Mouse (Mus musculus): Measurements from ENCODE around the gene Vrtn. TPM values are rescaled to one million over a fixed set of nuclear protein-coding genes. Genes with fewer than 3 reads are reported as not detected.

The Vrtn gene
- polyA plus RNA-seq (2012; rRNA removed): 0.17 TPM in 1 of 2 replicates, not detected in the other

GRCm38 (mm10) chr12:84640654-84641053, at the start of gene Vrtn:
Vrtn (plus strand) TSS chr12:84641019.
- Histone ChIP-seq H3K4me3 (ENCODE audit: insufficient read depth, low read length) (no peak within 1 kb of the TSS), H3K4me1 (ENCODE audit: control insufficient read depth, insufficient read depth, low read length) (no peaks in the 10 kb centered on the region), H3K27ac (ENCODE audit: insufficient read depth, low read length) (no peak within 1 kb of the TSS)
- no peak for TF ChIP-seq CTCF (IDR thresholded peaks at IDR 0.05; ENCODE audit: extremely low read depth, insufficient read depth, low read length)
- TF ChIP-seq POLR2A (IDR thresholded peaks at IDR 0.05; ENCODE audit: extremely low read depth, insufficient read depth, low read length): no peak

- Histone ChIP-seq H3K27ac (ENCODE audit: insufficient read depth, low read length) (no peak overlapping the region), H3K4me1 (ENCODE audit: control insufficient read depth, insufficient read depth, low read length) (no peaks in the 10 kb centered on the region), H3K4me3 (ENCODE audit: insufficient read depth, low read length) (no peak overlapping the region)
- TF ChIP-seq CTCF (IDR thresholded peaks at IDR 0.05; ENCODE audit: extremely low read depth, insufficient read depth, low read length) (no peak), POLR2A (IDR thresholded peaks at IDR 0.05; ENCODE audit: extremely low read depth, insufficient read depth, low read length) (no peak)
Observed at GRCm38 (mm10) chr12:84598324-84598723, 42.5 kb upstream of the Vrtn start.

GRCm38 (mm10) chr12:84604001-84604400, 36.8 kb upstream of the Vrtn start:
- Histone ChIP-seq H3K4me1 (ENCODE audit: control insufficient read depth, insufficient read depth, low read length) (no peaks in the 10 kb centered on the region), H3K4me3 (ENCODE audit: insufficient read depth, low read length) (no peak overlapping the region), H3K27ac (ENCODE audit: insufficient read depth, low read length) (no peak overlapping the region)
- no peak for TF ChIP-seq CTCF (IDR thresholded peaks at IDR 0.05; ENCODE audit: extremely low read depth, insufficient read depth, low read length)
- TF ChIP-seq POLR2A (IDR thresholded peaks at IDR 0.05; ENCODE audit: extremely low read depth, insufficient read depth, low read length): no peak

GRCm38 (mm10) chr12:84605860-84606259, 35.0 kb upstream of the Vrtn start:
- Histone ChIP-seq H3K4me1 (ENCODE audit: control insufficient read depth, insufficient read depth, low read length) (no peaks in the 10 kb centered on the region), H3K27ac (ENCODE audit: insufficient read depth, low read length) (no peak overlapping the region), H3K4me3 (ENCODE audit: insufficient read depth, low read length) (no peak overlapping the region)
- TF ChIP-seq CTCF (IDR thresholded peaks at IDR 0.05; ENCODE audit: extremely low read depth, insufficient read depth, low read length) (peak; percentile 39), POLR2A (IDR thresholded peaks at IDR 0.05; ENCODE audit: extremely low read depth, insufficient read depth, low read length) (no peak)

- Histone ChIP-seq H3K4me1 (ENCODE audit: control insufficient read depth, insufficient read depth, low read length) (peaks cover 3% of the 10 kb centered on the region), H3K27ac (ENCODE audit: insufficient read depth, low read length) (no peak overlapping the region), H3K4me3 (ENCODE audit: insufficient read depth, low read length) (no peak overlapping the region)
- TF ChIP-seq CTCF (IDR thresholded peaks at IDR 0.05; ENCODE audit: extremely low read depth, insufficient read depth, low read length): no peak
- no peak for TF ChIP-seq POLR2A (IDR thresholded peaks at IDR 0.05; ENCODE audit: extremely low read depth, insufficient read depth, low read length)
Observed at GRCm38 (mm10) chr12:84611718-84612117, 29.1 kb upstream of the Vrtn start.

- H3K27ac ChIP-seq (ENCODE audit: insufficient read depth, low read length): no peak overlapping the region
- H3K4me3 ChIP-seq (ENCODE audit: insufficient read depth, low read length): no peak overlapping the region
- TF ChIP-seq POLR2A (IDR thresholded peaks at IDR 0.05; ENCODE audit: extremely low read depth, insufficient read depth, low read length): no peak
- no peak for TF ChIP-seq CTCF (IDR thresholded peaks at IDR 0.05; ENCODE audit: extremely low read depth, insufficient read depth, low read length)
- H3K4me1 ChIP-seq (ENCODE audit: control insufficient read depth, insufficient read depth, low read length): peaks cover 3% of the 10 kb centered on the region
Observed at GRCm38 (mm10) chr12:84612518-84612917, 28.3 kb upstream of the Vrtn start.

GRCm38 (mm10) chr12:84614001-84614400, 26.8 kb upstream of the Vrtn start:
- Histone ChIP-seq H3K4me1 (ENCODE audit: control insufficient read depth, insufficient read depth, low read length) (peaks cover 3% of the 10 kb centered on the region), H3K27ac (ENCODE audit: insufficient read depth, low read length) (no peak overlapping the region), H3K4me3 (ENCODE audit: insufficient read depth, low read length) (no peak overlapping the region)
- no peak for TF ChIP-seq POLR2A (IDR thresholded peaks at IDR 0.05; ENCODE audit: extremely low read depth, insufficient read depth, low read length)
- no peak for TF ChIP-seq CTCF (IDR thresholded peaks at IDR 0.05; ENCODE audit: extremely low read depth, insufficient read depth, low read length)

- Histone ChIP-seq H3K4me3 (ENCODE audit: insufficient read depth, low read length) (no peak overlapping the region), H3K27ac (ENCODE audit: insufficient read depth, low read length) (no peak overlapping the region), H3K4me1 (ENCODE audit: control insufficient read depth, insufficient read depth, low read length) (peaks cover 3% of the 10 kb centered on the region)
- TF ChIP-seq POLR2A (IDR thresholded peaks at IDR 0.05; ENCODE audit: extremely low read depth, insufficient read depth, low read length): no peak
- TF ChIP-seq CTCF (IDR thresholded peaks at IDR 0.05; ENCODE audit: extremely low read depth, insufficient read depth, low read length): no peak
Observed at GRCm38 (mm10) chr12:84614524-84614923, 26.3 kb upstream of the Vrtn start.

- no peak within 1 kb of the TSS for H3K27ac ChIP-seq (ENCODE audit: insufficient read depth, low read length)
- TF ChIP-seq POLR2A (IDR thresholded peaks at IDR 0.05; ENCODE audit: extremely low read depth, insufficient read depth, low read length) (peak; percentile 55; the same call in 1 of the 2 replicates), CTCF (IDR thresholded peaks at IDR 0.05; ENCODE audit: extremely low read depth, insufficient read depth, low read length) (0 out of 2 replicates have a peak, but pooled peaks have one; percentile 15)
- H3K4me1 ChIP-seq (ENCODE audit: control insufficient read depth, insufficient read depth, low read length): peaks cover 3% of the 10 kb centered on the region
- peak within 1 kb of the TSS; percentile 69 for H3K4me3 ChIP-seq (ENCODE audit: insufficient read depth, low read length)
Observed at GRCm38 (mm10) chr12:84616977-84617630, 23.7 kb upstream of the Vrtn start, which contains the start of gene Abcd4. Abcd4 (minus strand) TSS chr12:84617413.

- no peak for TF ChIP-seq CTCF (IDR thresholded peaks at IDR 0.05; ENCODE audit: extremely low read depth, insufficient read depth, low read length)
- no peak for TF ChIP-seq POLR2A (IDR thresholded peaks at IDR 0.05; ENCODE audit: extremely low read depth, insufficient read depth, low read length)
- Histone ChIP-seq H3K27ac (ENCODE audit: insufficient read depth, low read length) (no peak overlapping the region), H3K4me1 (ENCODE audit: control insufficient read depth, insufficient read depth, low read length) (peaks cover 3% of the 10 kb centered on the region), H3K4me3 (ENCODE audit: insufficient read depth, low read length) (peak overlapping the region; percentile 69)
Observed at GRCm38 (mm10) chr12:84617663-84618062, 23.2 kb upstream of the Vrtn start.
